Comparison of ENCODE assay signal across 18 mouse cellular contexts in genomic region chr10:60624945-60625344, GRCm38 (mm10).
"Had no signal": no experiment of that assay in that cellular context is flagged by ENCODE, and none has a peak within 500 bp of the region (broad histone marks: within the 10 kb centered on the region; RNA-seq: fewer than 3 reads in every experiment).

No protein-coding gene starts in this region.

- H3K27ac ChIP-seq: limb, embryonic 10.5 days; limb, embryonic 13.5 days; liver, embryonic 12.5 days; liver, embryonic 15.5 days; lung, embryonic 15.5 days; stomach, embryonic 15.5 days had no signal

- H3K36me3 ChIP-seq: limb, embryonic 10.5 days; limb, embryonic 13.5 days; liver, embryonic 12.5 days; liver, embryonic 15.5 days; lung, embryonic 15.5 days; stomach, embryonic 15.5 days had no signal

- H3K27me3 ChIP-seq: liver, embryonic 12.5 days; liver, embryonic 15.5 days; lung, embryonic 15.5 days; stomach, embryonic 15.5 days had no signal

- H3K9me3 ChIP-seq: liver, embryonic 12.5 days; liver, embryonic 15.5 days; lung, embryonic 15.5 days; stomach, embryonic 15.5 days had no signal

- H3K4me1 ChIP-seq: limb, embryonic 13.5 days; liver, embryonic 12.5 days; liver, embryonic 15.5 days; lung, embryonic 15.5 days; stomach, embryonic 15.5 days had no signal

- H3K4me3 ChIP-seq: limb, embryonic 10.5 days; limb, embryonic 13.5 days; liver, embryonic 12.5 days; liver, embryonic 15.5 days; lung, embryonic 15.5 days; myocyte; stomach, embryonic 15.5 days had no signal

- DNase-seq: kidney, adult 18-20 months; kidney, adult 9 months; kidney, postnatal 14 days; liver; lung, adult 18-20 months; lung, postnatal 10 days; lung, postnatal 36 days; right cerebral cortex, postnatal 25 days; spleen, adult 18-20 months; thymus, postnatal 25 days had no signal

- ATAC-seq: liver, embryonic 12.5 days had no signal

- H3K4me2 ChIP-seq: limb, embryonic 13.5 days; liver, embryonic 12.5 days; liver, embryonic 15.5 days; lung, embryonic 15.5 days; midbrain, embryonic 11.5 days; stomach, embryonic 15.5 days had no signal

- H3K9ac ChIP-seq: limb, embryonic 13.5 days; liver, embryonic 12.5 days; liver, embryonic 15.5 days; lung, embryonic 15.5 days; stomach, embryonic 15.5 days had no signal
